Mouse (Mus musculus): ENCODE data around the gene Upb1. TPM values are rescaled to one million over a fixed set of nuclear protein-coding genes. Genes with fewer than 3 reads are reported as not detected.
A peak's percentile ranks its signal among the peaks of the same experiment; 100 is the strongest.
"Not testable (repeated sequence)": the region's sequence is repeated elsewhere in the genome, so short reads cannot be mapped to it uniquely, and the experiment has no call there.

Upb1 gene
- polyA plus RNA-seq (2015; fragmentation: Nextera tagmentation; extraction: Ambion mirVana), result 0.14 and 0.52 TPM in 2 replicates

DNA sequence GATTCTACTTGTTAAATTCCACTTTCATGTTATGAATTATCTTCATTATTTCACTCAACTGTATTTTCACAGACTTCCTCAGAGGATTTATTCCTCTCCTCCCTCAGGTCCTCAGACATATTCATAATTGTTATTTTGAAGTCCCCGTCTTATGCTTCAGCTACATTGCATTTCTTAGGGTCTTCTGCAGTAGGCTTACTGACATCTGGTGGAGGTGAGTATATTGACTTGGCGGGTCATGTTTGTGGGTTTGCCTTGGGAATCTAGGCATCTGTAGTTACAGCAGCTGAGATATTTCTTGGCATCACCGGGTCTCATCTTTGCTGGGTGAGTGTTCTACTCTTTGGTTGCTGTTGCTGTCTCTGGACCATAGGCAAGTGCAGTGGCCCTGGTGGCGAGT, at the start of gene Upb1:
Gene Upb1, plus strand, starts transcription at position 158 of the 400 bp plus-strand sequence.
- Histone ChIP-seq H3K27ac (ENCODE audit: low read depth, low read length) (no peak within 1 kb of the TSS), H3K4me1 (replicated peaks; ENCODE audit: control insufficient read depth, insufficient read depth, low read length) (no peaks in the 10 kb centered on the region), H3K27me3 (replicated peaks; ENCODE audit: control insufficient read depth, insufficient read depth, low read length) (no peaks in the 10 kb centered on the region), H3K4me2 (replicated peaks; ENCODE audit: low read depth) (no peak within 1 kb of the TSS), H3K9ac (ENCODE audit: low read depth, low read length) (no peak within 1 kb of the TSS), H3K4me3 (ENCODE audit: low read depth, low read length) (no peak within 1 kb of the TSS), H3K9me3 (ENCODE audit: control insufficient read depth) (no peaks in the 10 kb centered on the region), H3K36me3 (ENCODE audit: control insufficient read depth, insufficient read depth) (no peaks in the 10 kb centered on the region)
- 77% methylated on average over 4 of the region's 4 CpGs for WGBS
- TF ChIP-seq CTCF (IDR thresholded peaks at IDR 0.05; ENCODE audit: low read depth), result peak; percentile 56
- no peak for ATAC-seq

DNA sequence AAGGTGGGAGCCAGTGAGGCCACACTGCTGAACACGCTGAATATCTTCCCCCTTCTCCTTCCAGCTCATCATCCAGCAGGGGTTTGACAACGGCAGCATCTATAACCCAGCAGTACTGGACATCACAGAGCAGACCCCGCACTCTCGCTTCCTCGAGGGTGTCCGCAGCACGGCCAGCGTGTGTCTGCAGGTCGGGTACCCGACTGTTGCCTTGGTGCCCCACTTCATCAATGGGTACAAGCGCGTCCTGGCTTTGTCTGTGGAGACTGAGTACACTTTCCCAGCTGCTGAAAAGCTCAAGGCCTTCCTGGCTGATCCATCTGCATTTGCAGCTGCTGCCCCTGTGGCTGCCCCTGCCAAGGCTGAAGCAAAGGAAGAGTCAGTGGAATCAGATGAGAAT, 48.4 kb upstream of the Upb1 start:
- Histone ChIP-seq H3K27me3 (replicated peaks; ENCODE audit: control insufficient read depth, insufficient read depth, low read length) (no peaks in the 10 kb centered on the region), H3K4me2 (replicated peaks; ENCODE audit: low read depth) (no peak overlapping the region), H3K9me3 (ENCODE audit: control insufficient read depth) (no peaks in the 10 kb centered on the region), H3K9ac (ENCODE audit: low read depth, low read length) (no peak overlapping the region), H3K4me1 (replicated peaks; ENCODE audit: control insufficient read depth, insufficient read depth, low read length) (no peaks in the 10 kb centered on the region), H3K4me3 (ENCODE audit: low read depth, low read length) (no peak overlapping the region), H3K27ac (ENCODE audit: low read depth, low read length) (no peak overlapping the region), H3K36me3 (ENCODE audit: control insufficient read depth, insufficient read depth) (no peaks in the 10 kb centered on the region)
- no peak for TF ChIP-seq CTCF (IDR thresholded peaks at IDR 0.05; ENCODE audit: low read depth)
- ATAC-seq, result no peak
- 96% methylated on average over 12 of the region's 12 CpGs for WGBS

DNA sequence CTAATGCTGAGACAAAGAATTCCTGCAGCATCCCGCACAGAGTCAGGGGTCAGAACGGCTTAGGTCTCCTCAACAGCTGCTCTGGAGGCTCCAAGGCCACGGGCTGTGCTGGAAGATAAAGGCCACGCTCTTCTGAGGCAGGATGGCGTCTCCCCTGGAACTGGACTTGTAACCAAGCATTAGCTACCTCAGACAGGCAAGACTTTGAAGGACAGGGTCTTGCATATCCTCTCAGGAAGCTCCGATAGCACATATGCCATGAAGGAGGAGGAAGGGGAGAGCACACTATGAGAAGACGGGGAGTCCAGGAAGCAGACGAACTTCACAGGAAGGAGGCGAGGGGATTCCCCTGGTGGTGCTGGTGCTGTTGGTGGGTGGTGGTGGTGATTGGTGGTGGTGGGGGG, 47.1 kb upstream of the Upb1 start:
- H3K27me3 ChIP-seq (replicated peaks; ENCODE audit: control insufficient read depth, insufficient read depth, low read length); ATAC-seq; H3K27ac ChIP-seq (ENCODE audit: low read depth, low read length); H3K36me3 ChIP-seq (ENCODE audit: control insufficient read depth, insufficient read depth); H3K9ac ChIP-seq (ENCODE audit: low read depth, low read length); H3K9me3 ChIP-seq (ENCODE audit: control insufficient read depth); H3K4me2 ChIP-seq (replicated peaks; ENCODE audit: low read depth); H3K4me3 ChIP-seq (ENCODE audit: low read depth, low read length); H3K4me1 ChIP-seq (replicated peaks; ENCODE audit: control insufficient read depth, insufficient read depth, low read length): not testable (repeated sequence)
- WGBS, result 58% methylated on average over 7 of the region's 9 CpGs

DNA sequence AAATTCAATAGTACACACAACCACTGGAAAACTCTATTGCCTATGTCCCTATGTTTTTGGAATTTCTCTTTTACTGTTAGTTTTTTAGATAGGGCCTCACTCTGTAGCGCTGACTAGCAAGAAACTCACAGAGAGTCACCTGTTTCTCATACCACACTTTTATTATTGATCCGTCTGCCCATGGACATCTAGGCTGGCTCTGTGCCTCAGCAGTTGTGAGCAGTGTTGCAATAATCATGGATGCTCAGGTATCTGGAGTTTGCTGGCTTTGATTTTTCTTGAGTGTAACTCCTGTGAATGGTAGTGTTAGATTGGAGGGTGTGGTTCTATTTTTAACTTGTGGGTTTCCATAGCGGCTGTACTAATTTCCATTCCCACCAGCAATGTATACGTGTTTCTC, 45.6 kb upstream of the Upb1 start:
- no peaks in the 10 kb centered on the region for H3K4me1 ChIP-seq (replicated peaks; ENCODE audit: control insufficient read depth, insufficient read depth, low read length)
- no peak overlapping the region for H3K4me2 ChIP-seq (replicated peaks; ENCODE audit: low read depth)
- WGBS, result 60% methylated on average over 4 of the region's 4 CpGs
- H3K9me3 ChIP-seq (ENCODE audit: control insufficient read depth), result no peaks in the 10 kb centered on the region
- no peak overlapping the region for H3K4me3 ChIP-seq (ENCODE audit: low read depth, low read length)
- H3K9ac ChIP-seq (ENCODE audit: low read depth, low read length), result no peak overlapping the region
- H3K27me3 ChIP-seq (replicated peaks; ENCODE audit: control insufficient read depth, insufficient read depth, low read length), result no peaks in the 10 kb centered on the region
- ATAC-seq, result no peak
- H3K27ac ChIP-seq (ENCODE audit: low read depth, low read length), result no peak overlapping the region
- no peak for TF ChIP-seq CTCF (IDR thresholded peaks at IDR 0.05; ENCODE audit: low read depth)
- no peaks in the 10 kb centered on the region for H3K36me3 ChIP-seq (ENCODE audit: control insufficient read depth, insufficient read depth)

DNA sequence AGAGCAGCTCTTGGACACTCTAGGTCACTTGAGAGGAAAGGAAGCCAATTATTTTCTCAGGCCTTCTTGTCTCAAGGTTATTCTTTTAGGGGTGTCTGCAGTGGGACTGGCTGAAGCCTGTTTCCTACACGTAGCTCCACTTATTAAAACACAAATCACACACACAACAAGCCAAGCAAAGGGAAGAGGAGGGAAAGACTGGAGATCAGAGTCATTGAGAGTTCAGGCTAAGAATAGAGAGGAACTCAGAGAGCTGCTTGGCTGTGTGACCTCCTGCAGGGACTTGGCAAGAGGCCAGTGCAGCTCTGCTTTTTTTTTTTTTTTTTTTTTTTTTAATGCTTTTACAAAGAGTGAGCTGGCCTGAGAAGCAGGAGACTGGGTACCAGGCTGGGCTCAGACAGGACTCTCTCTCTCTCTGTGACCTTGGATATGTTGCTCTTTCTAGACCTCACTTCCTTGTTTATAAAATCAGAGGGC, 36.7 kb upstream of the Upb1 start:
- not testable (repeated sequence) for H3K27me3 ChIP-seq (replicated peaks; ENCODE audit: control insufficient read depth, insufficient read depth, low read length); H3K9me3 ChIP-seq (ENCODE audit: control insufficient read depth); H3K4me1 ChIP-seq (replicated peaks; ENCODE audit: control insufficient read depth, insufficient read depth, low read length); H3K27ac ChIP-seq (ENCODE audit: low read depth, low read length); H3K9ac ChIP-seq (ENCODE audit: low read depth, low read length); H3K4me3 ChIP-seq (ENCODE audit: low read depth, low read length); H3K4me2 ChIP-seq (replicated peaks; ENCODE audit: low read depth); H3K36me3 ChIP-seq (ENCODE audit: control insufficient read depth, insufficient read depth)
- peak; percentile 74 for ATAC-seq
- 19% methylated on average over 1 of the region's 1 CpGs for WGBS

DNA sequence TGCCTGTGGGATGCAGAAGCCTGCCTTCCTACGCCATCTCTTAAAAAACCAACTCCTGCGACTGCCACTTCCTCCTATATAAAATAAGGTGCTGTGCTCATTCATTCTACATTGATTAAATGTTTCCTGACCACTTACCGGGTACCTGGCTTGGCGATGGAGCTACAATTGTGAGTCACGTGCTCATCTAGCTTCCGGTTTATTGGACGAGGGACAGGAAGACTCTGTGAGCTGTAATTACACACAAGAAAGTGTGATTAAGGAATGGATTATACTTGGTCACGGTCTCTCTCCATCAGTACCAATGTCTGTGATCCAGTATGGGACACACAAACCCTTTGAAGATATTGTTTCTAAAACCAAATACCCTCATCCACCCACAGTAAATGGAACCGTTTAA, 36.1 kb upstream of the Upb1 start:
- no peak overlapping the region for H3K4me2 ChIP-seq (replicated peaks; ENCODE audit: low read depth)

DNA sequence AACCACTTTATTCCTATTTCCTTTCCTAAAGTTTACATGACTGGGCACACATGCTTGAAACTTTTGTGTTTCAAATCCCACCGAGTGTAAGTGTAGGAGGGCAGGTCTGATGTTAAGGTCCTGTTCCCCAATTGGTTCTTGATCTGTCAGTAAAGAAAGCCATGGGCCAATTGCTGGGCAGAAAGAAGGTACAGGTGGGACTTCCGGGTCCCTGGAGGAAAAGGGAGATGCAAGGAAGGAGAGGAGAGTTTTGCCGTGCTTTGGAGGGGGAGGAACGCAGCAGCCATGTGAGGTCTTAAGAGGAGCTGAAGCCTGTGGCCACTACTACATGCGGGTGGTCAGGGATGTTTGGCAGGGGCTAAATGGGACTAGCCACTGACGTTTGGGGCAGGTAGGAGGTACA, 35.7 kb upstream of the Upb1 start:
- 0 out of 2 replicates have a peak overlapping the region, but pooled peaks have one; percentile 20 for H3K4me3 ChIP-seq (ENCODE audit: low read depth, low read length)
- H3K4me1 ChIP-seq (replicated peaks; ENCODE audit: control insufficient read depth, insufficient read depth, low read length), result 0 out of 2 replicates have a peak, but pooled peaks cover 2% of the 10 kb centered on the region
- no peaks in the 10 kb centered on the region for H3K9me3 ChIP-seq (ENCODE audit: control insufficient read depth)
- no peak for TF ChIP-seq CTCF (IDR thresholded peaks at IDR 0.05; ENCODE audit: low read depth)
- peak overlapping the region; percentile 45 for H3K4me2 ChIP-seq (replicated peaks; ENCODE audit: low read depth)
- no peak overlapping the region; the same call in 1 of the 2 replicates for H3K27ac ChIP-seq (ENCODE audit: low read depth, low read length)
- H3K9ac ChIP-seq (ENCODE audit: low read depth, low read length), result no peak overlapping the region
- WGBS, result 50% methylated on average over 6 of the region's 6 CpGs
- ATAC-seq, result peak; percentile 54; the same call in 1 of the 2 replicates
- no peaks in the 10 kb centered on the region for H3K27me3 ChIP-seq (replicated peaks; ENCODE audit: control insufficient read depth, insufficient read depth, low read length)
- no peaks in the 10 kb centered on the region for H3K36me3 ChIP-seq (ENCODE audit: control insufficient read depth, insufficient read depth)

More for the DNA sequence above, 36.1 kb upstream of the Upb1 start:
- Histone ChIP-seq H3K27ac (ENCODE audit: low read depth, low read length) (no peak overlapping the region; the same call in 1 of the 2 replicates), H3K36me3 (ENCODE audit: control insufficient read depth, insufficient read depth) (no peaks in the 10 kb centered on the region), H3K4me1 (replicated peaks; ENCODE audit: control insufficient read depth, insufficient read depth, low read length) (0 out of 2 replicates have a peak, but pooled peaks cover 2% of the 10 kb centered on the region), H3K27me3 (replicated peaks; ENCODE audit: control insufficient read depth, insufficient read depth, low read length) (no peaks in the 10 kb centered on the region), H3K4me3 (ENCODE audit: low read depth, low read length) (no peak overlapping the region), H3K9ac (ENCODE audit: low read depth, low read length) (no peak overlapping the region), H3K9me3 (ENCODE audit: control insufficient read depth) (no peaks in the 10 kb centered on the region)
- WGBS, result 74% methylated on average over 9 of the region's 9 CpGs
- TF ChIP-seq CTCF (IDR thresholded peaks at IDR 0.05; ENCODE audit: low read depth), result no peak
- ATAC-seq, result peak; percentile 56

DNA sequence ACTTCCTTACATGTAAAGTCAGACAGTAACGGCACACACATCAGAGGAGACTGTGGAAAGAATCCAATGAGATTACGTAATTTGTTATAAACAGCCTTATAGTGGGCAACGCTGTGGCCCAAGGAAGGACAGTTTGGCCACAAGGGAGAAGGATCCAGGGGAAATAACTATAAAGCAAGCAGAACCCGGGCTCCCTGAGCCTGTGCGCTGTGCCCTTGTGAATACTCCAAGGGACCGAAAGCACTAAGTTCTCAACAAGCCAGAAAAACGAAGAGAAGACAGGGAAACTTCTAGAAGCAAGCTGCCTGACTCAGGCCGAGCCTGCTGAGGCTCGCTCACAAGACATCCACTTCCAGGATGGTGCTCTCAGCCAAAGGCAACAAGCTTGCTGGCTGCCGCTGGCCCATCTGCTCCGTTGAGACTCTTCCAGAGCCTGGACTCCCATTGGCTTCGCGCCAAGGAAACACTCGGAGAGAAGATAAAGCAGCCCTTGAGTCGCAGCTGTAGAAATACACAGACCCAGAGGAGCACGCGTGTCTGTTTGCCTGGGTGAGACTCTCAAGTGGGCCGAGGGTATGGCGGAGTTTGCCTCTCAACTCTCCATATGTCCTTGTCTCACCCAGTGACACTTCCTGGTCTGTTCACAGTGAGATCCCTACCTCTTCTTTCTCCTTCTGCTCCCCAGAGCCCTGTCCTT, 27.1 kb upstream of the Upb1 start:
- not testable (repeated sequence) for H3K36me3 ChIP-seq (ENCODE audit: control insufficient read depth, insufficient read depth); H3K27me3 ChIP-seq (replicated peaks; ENCODE audit: control insufficient read depth, insufficient read depth, low read length); ATAC-seq; H3K4me3 ChIP-seq (ENCODE audit: low read depth, low read length); H3K9me3 ChIP-seq (ENCODE audit: control insufficient read depth); H3K4me1 ChIP-seq (replicated peaks; ENCODE audit: control insufficient read depth, insufficient read depth, low read length); H3K4me2 ChIP-seq (replicated peaks; ENCODE audit: low read depth); H3K9ac ChIP-seq (ENCODE audit: low read depth, low read length); H3K27ac ChIP-seq (ENCODE audit: low read depth, low read length)
- 51% methylated on average over 13 of the region's 19 CpGs for WGBS
